Mouse (Mus musculus) thymus, postnatal 36 days (tissue): ENCODE results near the gene Acat3.
"Not testable (repeated sequence)": the region's sequence is repeated elsewhere in the genome, so short reads cannot be mapped to it uniquely, and the experiment has no call there.

Source experiments
- DNase-seq, 2 experiments: peaks; one replicate each; pipeline ENCODE4 v3.0.0; 2022; ENCODE audit warnings: mixed read lengths in 2 of 2

The Acat3 gene

DNA sequence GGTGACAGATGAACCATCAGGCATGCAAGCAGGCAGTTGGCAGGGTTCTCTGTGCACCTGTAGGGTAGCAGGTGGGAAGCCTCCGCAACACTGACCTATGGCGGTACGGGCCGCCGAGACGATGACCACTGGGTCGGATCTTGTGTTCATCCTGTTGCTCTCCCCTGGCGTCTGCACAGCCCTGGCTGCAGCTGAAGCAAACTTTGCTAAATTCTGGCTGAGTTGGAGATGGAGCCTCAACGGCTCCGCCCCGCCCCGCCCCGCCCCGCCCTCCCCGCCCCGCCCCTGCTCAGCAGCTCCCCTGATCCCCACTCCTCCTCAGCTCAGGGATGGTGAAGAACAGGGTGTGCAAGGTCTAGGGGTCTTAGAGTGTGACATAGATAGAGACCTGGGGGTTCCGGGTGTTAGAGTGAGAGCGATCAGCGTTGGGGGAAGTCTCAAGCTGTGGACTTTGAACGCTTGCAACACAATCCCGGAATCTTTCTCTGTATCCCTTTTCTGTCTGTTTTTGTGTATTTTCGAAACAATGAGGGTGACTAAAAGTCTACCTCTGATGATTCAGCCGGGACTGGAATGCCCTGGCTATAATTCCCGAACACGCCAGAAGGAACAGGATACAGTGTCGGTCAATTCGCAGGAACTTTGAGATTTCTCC, at the start of gene Acat3:
Gene Acat3, minus strand, starts transcription at position 450 of the 655 bp plus-strand sequence.
- DNase-seq: no peak

DNA sequence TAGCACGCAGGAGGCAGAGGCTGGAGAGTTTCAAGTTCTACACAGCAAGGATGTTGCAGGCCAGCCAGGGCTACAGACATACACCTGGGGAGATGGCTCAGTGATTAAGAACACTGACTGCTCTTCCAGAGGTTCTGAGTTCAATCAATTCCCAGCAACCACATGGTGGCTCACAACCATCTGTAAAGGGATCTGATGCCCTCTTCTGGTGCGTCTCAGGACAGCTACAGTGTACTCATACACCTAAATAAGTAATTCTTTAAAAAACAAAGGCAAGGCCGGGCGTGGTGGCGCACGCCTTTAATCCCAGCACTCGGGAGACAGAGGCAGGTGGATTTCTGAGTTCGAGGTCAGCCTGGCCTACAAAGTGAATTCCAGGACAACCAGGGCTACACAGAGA, 47.7 kb upstream of the Acat3 start:
- peak in 1 of 2 experiments; percentile 22 for DNase-seq

DNA sequence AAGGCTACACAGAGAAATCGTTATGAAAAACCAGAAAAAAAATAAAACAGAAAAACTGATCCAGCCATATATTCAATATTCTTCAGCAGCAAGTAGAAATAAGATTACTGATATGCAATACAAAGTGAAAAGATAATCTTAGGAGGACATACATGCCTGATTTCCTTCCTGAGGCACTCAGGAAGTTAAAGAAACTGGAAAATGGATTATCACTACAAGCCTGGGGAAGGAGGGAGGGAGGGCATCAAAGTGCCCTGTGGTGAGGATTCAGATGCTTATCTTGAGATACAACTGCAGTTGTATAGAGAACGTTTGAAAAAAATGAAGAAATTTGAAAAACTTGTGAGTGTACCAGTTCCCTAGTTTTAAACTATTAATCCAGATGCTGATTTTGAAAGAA, 43.6 kb upstream of the Acat3 start:
- DNase-seq: no peak

DNA sequence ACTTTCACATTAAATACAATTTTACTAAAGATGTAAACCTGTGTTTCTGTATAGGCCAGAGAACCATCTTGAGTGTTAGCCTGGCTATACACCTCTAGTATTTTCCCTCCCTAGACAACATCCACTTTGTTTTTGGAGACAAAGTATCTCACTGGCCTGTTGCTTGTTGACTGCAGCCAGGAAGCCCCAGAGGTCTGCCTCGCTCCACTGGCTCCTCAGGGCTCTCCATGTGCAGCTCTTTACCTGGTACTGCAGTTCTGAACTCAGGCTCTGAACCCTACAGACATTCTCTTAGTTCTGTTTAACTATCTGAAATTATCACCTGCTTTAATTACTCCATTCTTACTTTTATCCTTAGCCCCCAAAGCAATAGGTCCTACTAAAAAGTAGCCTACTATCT, 38.1 kb upstream of the Acat3 start:
- DNase-seq: no peak

DNA sequence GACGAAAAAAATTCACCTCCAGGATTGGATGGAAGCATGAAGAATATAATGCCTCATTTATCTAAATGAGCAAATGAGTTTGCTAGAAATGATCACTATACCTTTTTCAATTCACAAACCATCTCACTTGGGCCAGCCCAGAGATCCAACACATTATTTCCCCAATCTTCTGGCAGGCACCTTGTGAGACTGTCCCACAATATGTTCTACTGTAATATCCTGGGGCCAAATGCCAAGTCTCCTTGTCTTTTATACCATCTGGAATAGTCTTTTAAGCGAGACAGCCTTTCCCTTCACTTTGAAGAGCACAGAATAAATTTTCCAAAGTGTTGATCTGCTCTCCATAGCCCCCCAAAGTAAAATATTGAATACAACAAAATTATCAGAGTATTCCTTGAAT, 33.5 kb upstream of the Acat3 start:
- DNase-seq: no peak

DNA sequence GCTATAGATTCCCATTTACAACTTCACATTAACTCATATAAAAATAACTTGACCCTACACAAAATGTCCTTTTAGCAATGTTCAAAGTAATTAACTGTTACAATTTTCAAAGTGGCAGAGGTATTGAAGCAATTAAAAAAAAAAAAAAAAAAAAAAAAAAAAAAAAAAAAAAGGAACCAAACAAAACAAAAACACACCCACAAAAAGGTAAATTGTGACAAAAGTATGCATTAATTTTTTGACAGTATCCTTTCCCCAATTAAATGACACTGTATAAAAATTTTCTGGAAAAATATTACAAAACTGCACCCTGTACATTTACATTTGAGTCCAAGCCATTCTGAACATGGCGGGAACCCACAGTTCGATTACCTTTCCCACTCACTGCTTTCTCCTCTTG, 26.8 kb upstream of the Acat3 start:
- no peak for DNase-seq

DNA sequence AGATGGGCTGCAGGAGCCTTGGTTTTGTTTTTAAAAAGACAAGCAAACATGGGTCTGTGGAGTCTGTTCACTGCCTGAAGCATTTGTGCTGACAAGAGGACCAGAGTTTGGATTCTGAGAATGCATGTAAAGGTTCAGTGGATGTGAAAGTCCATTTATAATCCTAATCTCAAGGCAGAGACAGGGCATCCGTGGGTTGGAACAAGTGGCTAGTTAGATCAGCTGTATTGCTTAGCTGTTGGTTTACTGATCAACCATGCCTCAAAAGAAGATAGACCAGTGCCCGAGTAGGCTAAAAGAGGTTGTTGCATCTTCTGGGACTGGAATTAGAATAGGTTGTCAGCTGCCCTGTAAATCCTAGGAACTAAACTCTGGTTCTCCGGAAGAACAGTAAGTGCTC, 23.1 kb upstream of the Acat3 start:
- no peak for DNase-seq

DNA sequence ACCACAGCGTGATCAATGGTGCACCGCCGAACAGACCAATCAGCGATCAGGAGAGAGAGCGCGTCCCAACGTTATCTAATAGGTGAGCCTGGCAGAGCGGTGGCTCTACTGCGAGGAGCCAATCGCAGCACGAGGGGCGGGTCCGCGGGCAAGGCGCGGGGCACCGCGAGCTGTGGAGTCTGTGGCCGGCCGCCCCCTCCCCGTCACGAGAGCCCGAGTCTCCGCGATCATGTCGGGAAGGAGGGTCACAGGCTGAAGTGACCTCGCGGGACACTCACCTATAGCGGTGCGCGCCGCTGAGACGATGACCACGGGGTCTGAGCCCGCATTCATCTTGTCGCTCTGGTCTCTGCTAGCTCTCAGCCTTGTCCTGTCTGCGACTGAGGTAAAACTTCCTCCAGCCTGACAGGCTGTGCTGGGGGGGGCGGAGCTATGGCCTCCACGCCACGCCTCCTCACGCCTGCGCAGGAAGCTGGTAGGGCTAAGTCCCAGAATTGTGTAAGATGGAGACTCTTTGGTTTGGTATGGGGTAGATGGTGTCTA, 20.0 kb upstream of the Acat3 start, which contains the start of gene Acat2:
Gene Acat2, minus strand, starts transcription at position 417 of the 543 bp plus-strand sequence.
- DNase-seq: peak; percentile 95

DNA sequence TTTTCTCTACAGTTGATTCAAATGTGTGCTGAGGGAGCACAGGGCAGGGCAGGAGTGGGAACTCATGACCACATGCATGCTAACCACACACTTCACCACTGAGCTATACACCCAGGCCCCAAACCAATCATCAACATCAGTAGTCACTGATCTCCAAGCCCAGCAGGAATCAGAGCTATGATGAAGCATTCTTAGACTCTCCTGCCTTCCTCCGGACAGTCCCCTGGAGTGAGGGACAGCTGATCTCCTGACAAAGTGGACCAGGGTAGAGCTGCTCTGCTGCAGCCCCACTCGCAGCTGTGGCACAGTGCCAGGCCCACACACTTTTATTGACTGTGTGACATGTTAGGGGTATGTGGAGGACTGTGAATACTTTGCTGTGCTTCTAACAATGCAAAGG, 19.0 kb upstream of the Acat3 start:
- DNase-seq: not testable (repeated sequence)

DNA sequence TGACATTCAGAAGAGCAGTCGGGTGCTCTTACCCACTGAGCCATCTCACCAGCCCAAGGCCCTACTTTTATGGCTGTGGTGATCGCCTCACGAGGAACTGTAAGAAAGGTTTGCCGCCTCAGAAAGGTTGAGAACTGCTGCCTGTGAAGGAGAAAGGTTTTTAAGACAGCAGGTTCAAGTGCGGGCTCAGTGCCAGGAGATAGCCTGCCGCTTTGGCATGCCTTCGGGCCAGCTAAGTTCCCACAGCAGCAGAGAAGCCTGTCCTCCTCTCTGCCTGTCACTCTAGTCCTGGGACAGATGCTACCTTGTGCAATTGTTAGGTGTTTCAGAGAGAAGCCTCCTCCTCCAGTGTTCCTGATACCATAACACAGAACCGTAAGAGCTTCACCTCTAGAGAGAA, 16.3 kb upstream of the Acat3 start:
- DNase-seq: no peak

DNA sequence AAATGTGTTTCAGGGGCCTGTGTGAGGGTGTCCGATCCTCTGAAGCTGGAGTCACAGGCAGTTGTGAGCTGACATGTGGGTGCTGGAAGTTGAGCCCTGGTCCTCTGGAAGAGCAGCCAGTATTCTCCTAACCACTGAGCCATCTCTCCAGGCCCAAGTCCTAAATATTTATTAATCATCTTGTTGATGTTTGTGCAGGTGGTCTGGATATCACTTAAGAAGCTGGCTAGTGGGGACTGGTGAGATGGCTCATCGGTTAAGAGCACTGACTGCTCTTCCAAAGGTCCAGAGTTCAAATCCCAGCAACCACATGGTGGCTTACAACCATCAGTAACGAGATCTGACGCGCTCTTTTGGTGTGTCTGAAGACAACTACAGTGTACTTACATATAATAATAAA, 9.3 kb upstream of the Acat3 start:
- DNase-seq: no peak

DNA sequence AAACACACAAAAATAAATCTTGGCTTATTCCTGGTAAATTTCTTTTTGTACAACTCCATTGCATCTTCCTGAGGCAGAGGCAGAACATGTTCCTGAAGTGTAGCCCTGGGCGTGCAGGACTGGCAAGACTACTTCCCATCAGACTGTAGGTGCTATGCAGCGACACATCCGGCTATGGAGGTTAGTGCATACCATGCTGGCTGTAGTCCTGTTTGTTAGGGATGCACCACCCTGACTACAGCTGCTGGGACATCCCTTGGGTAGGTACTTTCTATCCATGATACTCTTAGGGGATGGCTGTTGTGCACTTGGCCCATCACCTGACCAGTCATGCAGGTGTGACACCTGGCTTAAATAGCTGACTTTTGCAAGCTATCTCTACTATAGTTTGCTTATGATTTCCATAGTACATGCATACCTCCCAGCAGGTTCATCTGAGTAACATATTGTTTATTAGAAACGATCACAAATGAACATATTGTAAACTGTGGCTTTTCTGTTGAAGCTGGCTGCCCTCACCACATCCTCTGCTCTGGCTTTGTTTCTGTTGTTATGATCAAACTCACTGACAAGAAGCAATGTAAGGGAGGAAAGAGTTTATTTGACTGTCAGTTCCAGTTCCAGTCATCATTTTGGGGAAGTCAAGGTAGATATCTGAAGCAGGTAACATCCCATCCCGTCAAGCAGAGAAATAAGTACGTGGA, 2.2 kb upstream of the Acat3 start:
- no peak for DNase-seq

DNA sequence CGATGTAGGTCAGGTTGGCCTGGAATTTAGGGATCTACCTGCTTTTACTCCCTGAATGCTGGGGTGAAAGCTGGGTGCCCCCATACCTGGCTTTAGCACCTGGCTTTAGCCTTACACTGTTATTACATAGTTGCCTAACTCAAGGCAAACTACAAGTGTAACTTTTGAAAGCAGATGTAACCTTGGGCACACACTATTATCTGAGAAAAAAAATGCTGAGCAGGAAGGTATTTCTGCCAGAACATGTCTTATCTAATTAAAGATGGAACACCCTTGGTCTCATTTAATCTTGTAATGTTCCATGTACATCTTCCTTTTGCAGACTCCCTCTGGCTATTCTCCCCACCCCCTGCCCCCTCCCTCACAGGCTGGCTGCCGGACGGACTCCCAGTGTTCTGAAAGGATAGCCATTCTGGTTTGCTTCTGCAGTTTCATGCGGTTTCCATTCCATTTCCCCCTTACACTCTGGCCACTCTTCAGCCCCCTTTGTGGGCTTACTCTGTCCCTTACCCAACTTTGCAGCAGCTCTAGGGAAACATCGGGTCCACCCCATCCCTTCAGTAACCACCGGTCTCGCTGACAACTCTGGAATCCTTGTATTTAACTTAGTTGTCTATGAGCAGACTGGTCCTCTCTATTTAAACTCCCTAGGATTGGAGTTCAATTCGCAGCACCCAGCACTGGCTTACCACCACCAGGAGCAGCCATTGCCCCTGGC, 1.3 kb upstream of the Acat3 start:
- DNase-seq: no peak

DNA sequence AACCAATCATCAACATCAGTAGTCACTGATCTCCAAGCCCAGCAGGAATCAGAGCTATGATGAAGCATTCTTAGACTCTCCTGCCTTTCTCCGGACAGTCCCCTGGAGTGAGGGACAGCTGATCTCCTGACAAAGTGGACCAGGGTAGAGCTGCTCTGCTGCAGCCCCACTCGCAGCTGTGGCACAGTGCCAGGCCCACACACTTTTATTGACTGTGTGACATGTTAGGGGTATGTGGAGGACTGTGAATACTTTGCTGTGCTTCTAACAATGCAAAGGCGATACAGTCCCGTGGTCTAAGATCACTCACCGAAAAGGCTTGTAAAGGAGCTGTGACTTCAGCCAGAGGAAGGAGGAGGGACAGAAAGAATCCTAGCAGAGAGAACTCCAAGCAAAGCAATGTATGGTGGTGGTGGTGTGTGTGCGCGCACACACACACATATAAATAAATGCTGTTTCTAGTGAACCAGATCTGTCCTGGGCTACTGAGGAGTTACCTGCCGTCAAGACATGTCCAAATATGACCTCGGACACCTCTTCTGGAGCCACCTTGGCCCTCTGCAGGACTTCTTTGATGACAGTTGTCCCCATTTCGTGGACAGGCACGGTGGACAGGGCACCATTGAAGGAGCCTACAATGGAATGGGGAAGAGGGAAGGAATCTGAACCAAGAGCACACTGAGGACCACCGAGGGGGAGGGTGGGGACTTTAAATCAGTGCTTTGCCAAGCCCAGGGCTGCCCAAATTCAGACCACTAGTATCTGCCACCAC, 837 bp downstream of the Acat3 start:
- not testable (repeated sequence) for DNase-seq

DNA sequence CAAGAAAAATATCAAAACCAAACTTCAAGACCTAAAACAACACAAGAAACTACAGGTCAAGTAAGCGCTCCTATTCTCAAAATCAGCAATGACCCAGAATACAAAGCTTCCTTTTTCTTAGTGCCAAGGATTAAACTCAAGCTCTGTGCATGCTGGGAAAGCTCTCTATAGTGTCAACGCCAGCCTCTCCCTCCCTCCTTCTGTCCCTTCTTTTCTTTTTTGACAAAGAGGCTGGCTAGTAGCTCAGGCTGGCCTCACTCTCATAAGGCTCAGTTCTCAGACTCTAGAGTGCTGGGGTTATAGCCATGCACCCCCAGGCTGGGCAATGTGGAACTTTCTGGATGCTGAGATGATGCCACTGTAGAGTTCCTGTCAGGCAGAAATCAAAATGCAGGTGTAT, 2.3 kb downstream of the Acat3 start:
- no peak for DNase-seq

DNA sequence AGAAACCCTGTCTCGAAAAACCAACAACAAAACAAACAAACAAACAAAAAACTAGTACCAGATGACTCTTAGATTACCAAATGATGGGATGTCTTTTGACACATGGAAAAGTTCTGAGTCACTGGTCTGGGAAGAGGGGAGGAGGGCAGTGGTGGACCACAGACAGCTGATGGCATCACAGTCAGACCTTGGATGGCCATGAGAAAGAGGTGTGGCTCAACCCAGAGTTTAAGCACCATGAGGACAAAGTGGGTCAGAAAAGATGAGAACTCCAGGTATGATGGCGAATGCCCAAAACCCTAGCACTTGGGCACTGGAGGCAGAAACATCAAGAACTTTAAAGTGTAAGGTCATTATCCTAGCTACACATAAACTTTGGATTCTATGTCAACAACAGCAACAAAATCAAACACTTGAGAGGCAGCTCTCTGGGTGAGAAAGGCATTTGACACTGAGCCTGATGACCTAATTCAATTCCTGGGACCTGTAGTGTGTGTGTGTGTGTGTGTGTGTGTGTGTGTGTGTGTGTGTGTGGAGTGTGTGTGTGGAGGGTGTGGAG, 2.9 kb downstream of the Acat3 start:
- DNase-seq: no peak

DNA sequence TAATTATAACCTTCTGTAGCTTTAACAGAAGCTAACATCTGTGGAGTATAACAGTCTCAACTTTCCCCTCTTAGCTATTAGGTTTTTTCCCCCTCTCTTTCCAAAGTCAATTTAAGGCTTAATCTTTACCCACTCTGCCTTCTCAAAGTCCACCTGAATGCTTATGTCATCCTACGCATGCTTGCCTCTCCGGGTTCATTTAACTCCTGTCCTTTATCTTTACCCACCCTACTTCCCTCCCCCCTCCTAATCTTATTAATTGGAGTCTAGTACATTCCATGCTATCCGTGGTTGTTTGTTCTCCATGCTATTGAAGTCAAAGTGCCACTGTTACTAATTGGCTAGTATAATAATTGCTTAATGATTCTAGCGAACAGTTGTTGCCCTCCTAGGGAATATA, 4.7 kb downstream of the Acat3 start:
- DNase-seq: no peak

DNA sequence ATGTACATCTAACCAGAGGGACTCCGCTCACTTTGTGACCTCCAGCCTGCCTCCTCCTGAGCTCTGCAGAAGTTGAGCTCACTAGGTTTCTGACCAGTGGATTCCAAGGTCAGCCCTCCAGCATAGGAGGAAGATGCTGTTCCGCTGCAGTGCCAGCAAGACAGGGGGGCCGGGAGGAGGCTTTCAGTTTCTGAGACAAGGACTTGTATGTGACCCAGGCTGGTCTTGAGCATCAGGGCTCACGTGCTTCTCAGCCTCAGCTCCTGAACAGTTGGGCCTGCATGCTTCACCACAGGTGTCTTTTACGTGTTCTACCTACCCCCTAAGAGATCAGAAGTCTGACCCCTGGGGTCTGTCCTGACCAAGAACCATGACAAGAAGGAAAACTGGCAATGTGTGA, 8.8 kb downstream of the Acat3 start:
- DNase-seq: not testable (repeated sequence)

DNA sequence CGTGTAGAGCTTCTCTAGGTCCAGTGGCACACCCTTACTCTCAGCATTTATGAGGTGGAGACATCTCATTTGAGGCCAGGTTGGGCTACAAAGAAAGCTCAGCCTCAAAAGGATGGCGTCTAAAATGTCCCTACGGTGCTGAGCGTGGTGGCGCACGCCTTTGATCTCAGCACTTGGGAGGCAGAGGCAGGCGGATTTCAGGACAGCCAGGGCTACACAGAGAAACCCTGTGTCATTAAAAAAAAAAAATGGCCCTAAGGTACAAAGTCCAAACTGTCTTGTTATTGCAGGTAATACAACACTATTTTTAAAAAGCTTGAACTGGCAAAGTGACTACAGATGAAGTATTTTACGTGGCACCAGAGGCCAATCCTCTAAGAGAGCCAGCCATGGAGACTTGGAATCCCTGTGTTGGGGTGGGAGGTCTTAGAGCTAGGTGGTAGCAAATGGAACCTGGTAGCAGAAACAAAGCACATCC, 14.7 kb downstream of the Acat3 start:
- DNase-seq: no peak

DNA sequence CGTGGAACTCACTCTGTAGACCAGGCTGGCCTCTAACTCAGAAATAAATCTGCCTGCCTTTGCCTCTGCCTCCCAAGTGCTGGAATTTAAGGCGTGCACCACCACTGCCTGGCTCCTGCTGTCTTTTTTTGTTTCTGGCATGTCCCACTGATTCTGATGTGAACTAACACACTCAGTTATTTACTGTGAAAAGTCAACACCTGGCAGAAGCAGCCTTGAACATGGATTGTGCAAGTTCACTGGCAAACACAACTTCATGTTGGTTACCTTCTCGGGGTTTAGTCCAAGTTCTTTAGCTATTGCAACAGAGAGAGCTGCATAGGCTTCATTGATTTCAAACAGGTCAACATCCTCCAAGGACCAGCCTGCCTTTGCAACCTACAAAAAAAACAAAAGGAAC, 15.4 kb downstream of the Acat3 start:
- DNase-seq: no peak

DNA sequence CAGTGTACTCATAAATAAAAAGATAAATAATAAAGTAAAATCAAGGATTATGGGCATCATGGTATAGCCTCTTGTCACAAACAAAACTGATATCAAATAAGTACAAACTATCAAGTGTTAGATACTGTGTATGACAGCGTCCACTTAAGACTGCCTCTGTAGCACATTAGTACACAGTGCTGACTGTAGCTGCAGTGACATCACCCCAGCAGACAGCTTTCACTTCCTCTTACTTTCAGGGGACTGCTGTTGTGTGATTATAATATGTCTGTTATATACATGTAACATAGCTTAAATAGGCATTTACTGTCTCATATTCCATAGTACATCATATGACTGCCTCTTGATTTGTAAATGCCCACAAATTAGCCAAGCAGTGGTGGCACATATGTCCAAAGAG, 19.3 kb downstream of the Acat3 start:
- DNase-seq: no peak

DNA sequence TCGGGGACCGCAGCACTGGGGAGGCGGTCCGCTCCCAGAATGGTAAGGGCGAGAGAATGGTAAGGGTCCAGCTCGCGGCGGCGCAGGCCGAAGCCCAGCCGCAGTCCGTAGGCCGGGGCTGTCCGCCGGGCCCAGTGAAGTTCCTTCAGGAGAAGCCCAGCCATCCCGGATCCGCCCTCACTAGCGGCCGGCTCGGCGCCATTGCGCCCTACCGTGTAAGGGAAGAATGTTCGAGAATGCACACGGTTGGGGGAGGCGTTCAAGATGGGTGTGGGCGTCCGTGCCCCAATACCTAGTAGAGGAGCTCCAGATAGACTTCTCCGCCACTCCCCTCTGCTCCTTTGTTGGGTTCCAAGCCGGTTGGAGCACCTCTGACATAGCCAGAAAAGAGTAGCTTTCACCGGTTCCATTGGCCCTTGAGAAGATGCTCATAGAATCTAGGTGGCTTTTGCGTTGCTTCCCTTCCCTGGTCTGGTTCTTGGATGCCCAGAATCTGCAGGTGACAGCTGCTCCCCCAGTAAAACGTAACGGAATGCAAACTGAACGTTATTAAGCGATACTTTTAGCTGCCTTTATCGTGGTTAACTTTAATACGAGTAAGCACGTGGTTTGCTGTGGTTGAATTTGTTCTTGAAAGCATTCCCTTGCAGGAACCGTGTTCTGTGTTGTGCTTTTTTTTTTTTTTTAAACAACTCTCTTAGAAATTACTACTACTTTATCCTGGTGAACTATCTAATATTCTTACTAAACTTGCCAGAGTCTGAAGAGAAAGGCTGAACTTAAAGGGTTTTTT, 23.6 kb downstream of the Acat3 start:
- no peak for DNase-seq
